Mouse (Mus musculus): ENCODE measurements around the gene 2010111I01Rik. TPM values are rescaled to one million over a fixed set of nuclear protein-coding genes. Genes with fewer than 3 reads are reported as not detected.

The 2010111I01Rik gene
- total RNA-seq, 2 experiments from 2014 or later = 66.2 to 78.6 TPM

- DNase-seq (ENCODE audit: low spot score in 2 of 2) = no peak
Measured at GRCm38 (mm10) chr13:63255519-63256011, 290.9 kb downstream of the 2010111I01Rik start.

GRCm38 (mm10) chr13:63256146-63256545, 291.5 kb downstream of the 2010111I01Rik start:
- DNase-seq (ENCODE audit: low spot score in 2 of 2) = no peak

GRCm38 (mm10) chr13:63256807-63257206, 292.1 kb downstream of the 2010111I01Rik start:
- DNase-seq (ENCODE audit: low spot score in 2 of 2) = no peak

- DNase-seq (ENCODE audit: low spot score in 2 of 2) = no peak
Measured at GRCm38 (mm10) chr13:63258167-63258582, 293.5 kb downstream of the 2010111I01Rik start.

- no peak for DNase-seq (ENCODE audit: low spot score in 2 of 2)
Measured at GRCm38 (mm10) chr13:63258671-63259070, 294.0 kb downstream of the 2010111I01Rik start.

GRCm38 (mm10) chr13:63260133-63260532, 295.4 kb downstream of the 2010111I01Rik start:
- no peak for DNase-seq (ENCODE audit: low spot score in 2 of 2)

- no peak for DNase-seq (ENCODE audit: low spot score in 2 of 2)
Measured at GRCm38 (mm10) chr13:63260753-63261631, 296.3 kb downstream of the 2010111I01Rik start.

GRCm38 (mm10) chr13:63261676-63262075, 297.0 kb downstream of the 2010111I01Rik start:
- no peak for DNase-seq (ENCODE audit: low spot score in 2 of 2)

- DNase-seq (ENCODE audit: low spot score in 2 of 2) = no peak
Measured at GRCm38 (mm10) chr13:63262168-63262957, 297.7 kb downstream of the 2010111I01Rik start.

- no peak for DNase-seq (ENCODE audit: low spot score in 2 of 2)
Measured at GRCm38 (mm10) chr13:63268371-63268770, 303.7 kb downstream of the 2010111I01Rik start.

GRCm38 (mm10) chr13:63268776-63269175, 304.1 kb downstream of the 2010111I01Rik start:
- no peak for DNase-seq (ENCODE audit: low spot score in 2 of 2)

GRCm38 (mm10) chr13:63270191-63270590, 305.5 kb downstream of the 2010111I01Rik start:
- no peak for DNase-seq (ENCODE audit: low spot score in 2 of 2)

GRCm38 (mm10) chr13:63272017-63272601, 307.4 kb downstream of the 2010111I01Rik start:
- no peak for DNase-seq (ENCODE audit: low spot score in 2 of 2)

- no peak for DNase-seq (ENCODE audit: low spot score in 2 of 2)
Measured at GRCm38 (mm10) chr13:63272602-63273229, 308.0 kb downstream of the 2010111I01Rik start.

- no peak for DNase-seq (ENCODE audit: low spot score in 2 of 2)
Measured at GRCm38 (mm10) chr13:63273859-63274258, 309.2 kb downstream of the 2010111I01Rik start.

- no peak for DNase-seq (ENCODE audit: low spot score in 2 of 2)
Measured at GRCm38 (mm10) chr13:63274488-63275166, 309.9 kb downstream of the 2010111I01Rik start.

GRCm38 (mm10) chr13:63276389-63276788, 311.7 kb downstream of the 2010111I01Rik start:
- no peak for DNase-seq (ENCODE audit: low spot score in 2 of 2)

GRCm38 (mm10) chr13:63277316-63277715, 312.6 kb downstream of the 2010111I01Rik start:
- DNase-seq (ENCODE audit: low spot score in 2 of 2) = no peak

GRCm38 (mm10) chr13:63278141-63278631, 313.5 kb downstream of the 2010111I01Rik start:
- no peak for DNase-seq (ENCODE audit: low spot score in 2 of 2)

GRCm38 (mm10) chr13:63278796-63279475, 314.2 kb downstream of the 2010111I01Rik start:
- no peak for DNase-seq (ENCODE audit: low spot score in 2 of 2)
